Mouse (Mus musculus) heart, postnatal 14 days (tissue): Measurements from ENCODE around the gene Gal. TPM values are rescaled to one million over a fixed set of nuclear protein-coding genes. Genes with fewer than 3 reads are reported as not detected.

ENCODE experiments used
- DNase-seq, 2 experiments: peaks; one replicate each; pipeline ENCODE4 v3.0.0; 2021 to 2022
- intact Hi-C: fragments of 180-260 bp; cut with DNase I; formaldehyde crosslinking; loops from one replicate; pipeline ENCODE4 v1.15.1; 2025
- long read RNA-seq, 2 experiments: library from polyadenylated mRNA; stranded (forward); transcript quantifications; one replicate each; pipeline ENCODE4 v2.0.0; 2021
- total RNA-seq, 2 experiments: library from RNA; stranded (reverse); gene quantifications; 2 replicates each; pipeline ENCODE4 v1.2.3; 2021

Gene Gal
- total RNA-seq = not detected
- long read RNA-seq, experiment 1 = 0 reads
- long read RNA-seq, experiment 2 = 0 reads

DNA sequence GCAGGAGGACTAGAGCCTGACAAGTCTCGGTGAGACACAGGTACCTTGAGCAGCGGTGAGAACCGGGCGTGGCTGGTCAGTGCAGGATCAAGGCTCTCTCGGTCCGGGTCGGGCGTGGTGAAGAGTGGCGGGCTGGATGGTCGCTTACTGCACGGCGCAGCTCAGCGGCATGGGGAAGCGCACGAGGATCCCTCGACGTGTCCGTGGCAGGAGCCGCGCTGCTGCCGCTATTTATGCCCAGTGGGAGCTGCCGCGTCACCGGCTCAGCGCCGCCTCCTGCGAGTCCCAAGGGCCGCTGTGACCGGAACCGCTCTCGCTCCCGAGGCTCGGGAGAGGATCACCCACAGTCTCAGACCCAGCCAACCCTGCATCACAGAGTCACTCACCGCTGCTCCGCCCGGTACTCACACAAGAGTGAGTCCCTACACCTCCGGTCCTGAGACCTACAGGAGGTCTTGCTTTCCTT is at the start of gene Gal:
Gal (minus strand) TSS at position 277 of the 466 bp plus-strand sequence.
- DNase-seq = peak; percentile 29 to 47
- intact Hi-C loops = no loop called here

GRCm38 (mm10) chr19:3459986-3460385 is 45.6 kb upstream of the Gal start:
- DNase-seq = no peak
- intact Hi-C loops = no loop called here

- no peak for DNase-seq
- intact Hi-C loops = no loop called here
Observed at GRCm38 (mm10) chr19:3458331-3459099, 44.2 kb upstream of the Gal start.

DNA sequence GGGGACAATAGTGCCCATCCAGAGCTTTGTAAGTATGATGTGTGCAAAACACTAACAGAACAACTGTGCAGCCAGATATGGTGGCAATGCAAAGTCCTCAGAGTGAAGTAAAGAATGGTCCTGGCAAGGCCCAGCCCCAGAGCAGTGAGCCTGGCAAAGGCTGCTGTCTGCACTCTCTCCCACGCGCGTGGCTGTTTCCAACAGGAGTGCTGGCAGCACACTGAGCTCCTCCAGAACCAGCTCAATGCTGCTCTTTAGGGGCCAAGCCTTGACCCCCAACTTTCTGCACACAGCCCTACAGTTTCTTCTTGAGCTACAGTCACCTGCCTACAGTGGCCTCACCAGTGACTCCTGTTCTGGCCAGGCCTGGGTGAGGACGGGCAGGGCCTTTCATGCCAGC is 43.4 kb upstream of the Gal start:
- no peak for DNase-seq
- intact Hi-C loops = no loop called here

DNA sequence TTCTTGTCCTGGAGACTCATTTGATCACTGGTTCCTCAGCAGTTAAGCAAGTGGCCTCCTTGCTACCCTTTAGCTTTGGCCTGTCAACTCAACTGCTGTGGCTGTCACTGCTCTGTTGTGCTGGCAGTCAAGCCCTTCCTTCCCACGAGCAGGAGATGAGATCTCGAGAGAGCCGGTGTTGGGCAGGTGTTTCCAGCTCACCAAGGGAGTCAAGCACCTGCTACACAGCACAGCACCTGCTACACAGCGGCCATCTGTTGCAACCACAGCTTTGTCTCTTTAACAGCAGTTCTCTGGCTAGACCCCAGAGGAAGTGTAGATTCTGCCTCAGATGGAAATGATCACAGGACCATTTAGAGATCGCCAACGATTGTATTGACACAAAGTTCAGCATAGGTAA is 37.3 kb upstream of the Gal start:
- intact Hi-C loops = loop anchor here (1.0 to 2.0 kb wide), 2 partner anchors 62 to 159 kb away; no protein-coding TSS in a partner anchor
- DNase-seq = no peak

- intact Hi-C loops = loop anchor here (1.0 to 2.0 kb wide), 2 partner anchors 62 to 158 kb away; no protein-coding TSS in a partner anchor
- DNase-seq = peak; percentile 52 to 80
Observed at GRCm38 (mm10) chr19:3451170-3451569, 36.8 kb upstream of the Gal start.

GRCm38 (mm10) chr19:3450714-3451113 is 36.4 kb upstream of the Gal start:
- intact Hi-C loops = loop anchor here (1.0 to 2.0 kb wide), 2 partner anchors 61 to 158 kb away; no protein-coding TSS in a partner anchor
- no peak for DNase-seq

GRCm38 (mm10) chr19:3449248-3449647 is 34.9 kb upstream of the Gal start:
- intact Hi-C loops = no loop called here

GRCm38 (mm10) chr19:3447348-3447747 is 33.0 kb upstream of the Gal start:
- intact Hi-C loops = no loop called here

More at GRCm38 (mm10) chr19:3449248-3449647, 34.9 kb upstream of the Gal start:
- peak in 1 of 2 experiments; percentile 18 for DNase-seq

GRCm38 (mm10) chr19:3441092-3441491 is 26.7 kb upstream of the Gal start:
- no peak for DNase-seq
- intact Hi-C loops = no loop called here

More at GRCm38 (mm10) chr19:3447348-3447747, 33.0 kb upstream of the Gal start:
- DNase-seq = no peak

GRCm38 (mm10) chr19:3440667-3441066 is 26.3 kb upstream of the Gal start:
- intact Hi-C loops = no loop called here
- DNase-seq = no peak

- no peak for DNase-seq
- intact Hi-C loops = loop anchor here (5.0 kb wide), 1 partner anchor 51 kb away; the partner anchor contains the start of gene Tesmin
Observed at GRCm38 (mm10) chr19:3437980-3438379, 23.6 kb upstream of the Gal start.

- intact Hi-C loops = loop anchor here (5.0 kb wide), 1 partner anchor 50 kb away; the partner anchor contains the start of gene Tesmin
- DNase-seq = peak in 1 of 2 experiments; percentile 44
Observed at GRCm38 (mm10) chr19:3436840-3437239, 22.5 kb upstream of the Gal start.

DNA sequence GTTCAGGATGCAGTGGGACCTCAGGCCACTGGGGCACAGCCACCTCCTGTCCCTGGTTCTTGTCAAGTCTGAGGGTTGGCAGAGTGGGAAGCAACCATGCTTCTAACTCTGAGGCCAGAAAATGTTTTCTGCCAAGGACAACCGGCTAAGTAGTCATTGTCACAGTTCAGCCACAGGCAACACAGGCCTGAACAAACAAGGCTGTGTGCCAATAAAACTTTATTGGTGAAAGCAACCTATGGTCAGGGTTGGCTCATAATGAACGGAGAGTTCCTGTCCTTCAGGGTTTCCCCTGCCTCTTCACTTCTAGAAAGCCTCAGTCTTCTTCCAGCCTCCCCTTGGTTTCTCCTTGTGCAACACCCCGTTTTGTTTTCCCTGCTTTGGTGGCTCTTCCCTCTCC is 21.5 kb upstream of the Gal start:
- intact Hi-C loops = loop anchor here (5.0 kb wide), 1 partner anchor 49 kb away; the partner anchor contains the start of gene Tesmin
- no peak for DNase-seq

- intact Hi-C loops = loop anchor here (5.0 kb wide), 1 partner anchor 47 kb away; the partner anchor contains the start of gene Tesmin
- DNase-seq = no peak
Observed at GRCm38 (mm10) chr19:3434641-3435040, 20.3 kb upstream of the Gal start.

DNA sequence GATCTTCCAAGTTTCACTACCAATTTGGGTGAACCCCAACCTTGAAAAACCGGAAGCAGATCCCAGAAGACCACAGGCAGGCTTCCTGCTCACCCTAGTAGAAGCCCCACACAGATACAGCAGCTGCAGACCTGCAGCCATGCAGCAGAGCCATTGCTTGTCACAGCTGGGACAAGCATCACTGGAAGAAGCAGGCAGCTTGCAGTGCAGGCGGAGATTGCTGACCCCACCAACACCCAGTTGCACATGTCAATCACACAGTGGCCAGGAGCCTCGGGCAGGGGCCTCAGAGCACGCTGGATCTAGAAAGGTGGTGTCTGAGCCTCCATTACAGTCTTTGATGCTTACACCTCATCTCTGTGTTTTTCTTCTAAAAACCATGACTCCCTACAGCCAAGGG is 19.8 kb upstream of the Gal start:
- intact Hi-C loops = no loop called here
- no peak for DNase-seq

DNA sequence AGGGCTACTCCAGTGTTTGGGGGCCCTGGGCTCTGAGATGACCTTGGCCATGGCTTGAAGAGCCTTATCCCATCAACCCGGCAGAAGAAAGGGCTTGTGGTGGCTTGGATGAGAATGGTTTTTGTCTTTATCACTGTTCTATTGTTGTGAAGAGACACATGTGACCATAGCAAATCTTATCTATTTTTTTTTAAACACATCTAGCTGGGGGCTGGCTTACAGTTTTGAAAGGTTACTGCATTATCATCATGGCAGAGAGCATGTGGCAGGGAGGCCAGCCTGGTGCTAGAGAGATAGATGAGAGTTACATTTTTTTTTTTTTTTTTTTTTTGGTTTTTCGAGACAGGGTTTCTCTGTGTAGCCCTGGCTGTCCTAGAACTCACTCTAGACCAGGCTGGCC is 17.6 kb upstream of the Gal start:
- intact Hi-C loops = no loop called here
- no peak for DNase-seq

DNA sequence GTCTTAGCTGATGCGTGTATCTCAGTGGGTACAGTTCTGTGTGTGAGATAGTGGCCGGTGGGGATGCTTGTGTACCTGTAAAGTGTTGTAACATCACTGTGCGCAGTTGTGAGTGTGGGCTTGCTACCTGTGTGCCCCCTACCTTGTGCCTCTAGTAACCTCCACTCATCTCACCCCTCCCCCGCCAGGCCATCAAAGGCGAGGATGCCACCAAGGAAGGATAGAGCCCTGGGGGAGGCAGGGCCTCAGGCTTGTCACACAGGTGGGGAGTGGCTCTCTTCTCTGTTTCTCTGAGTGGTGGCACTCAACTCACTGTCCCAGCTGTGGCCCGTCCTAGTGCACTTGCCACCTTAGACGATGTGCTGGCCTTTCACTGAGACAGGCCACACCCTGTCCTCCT is 16.7 kb upstream of the Gal start:
- DNase-seq = no peak
- intact Hi-C loops = no loop called here

DNA sequence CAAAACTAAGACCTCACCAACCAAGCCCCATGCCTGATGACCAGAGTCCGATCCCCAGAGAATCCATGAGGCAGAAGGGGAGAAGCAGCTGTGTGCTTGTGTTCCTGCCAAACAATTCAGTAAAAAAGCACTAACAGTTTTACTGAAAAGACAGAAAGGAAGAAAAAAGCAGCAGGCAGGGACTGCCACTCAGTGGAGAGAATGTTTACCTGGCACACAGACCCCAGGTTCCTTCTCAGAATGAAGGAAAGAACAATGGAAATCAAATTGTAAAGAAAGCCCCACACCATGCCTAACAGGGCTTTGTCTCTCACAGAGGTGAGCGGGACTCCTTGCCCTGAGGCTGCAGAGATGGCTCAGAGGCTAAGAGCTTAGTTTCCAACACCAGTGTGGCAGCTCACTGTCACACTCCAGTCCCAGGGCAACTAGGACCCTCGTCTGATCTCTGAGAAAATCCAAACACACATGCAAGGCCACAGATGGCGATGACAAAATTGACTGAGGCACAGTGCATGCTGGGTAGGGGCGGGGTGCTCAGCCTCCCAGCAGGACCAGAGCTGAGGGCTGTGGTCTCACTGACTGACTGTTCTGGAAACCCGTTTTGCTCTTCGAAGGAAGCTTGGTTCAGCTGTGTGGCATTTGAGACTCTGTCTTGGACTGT is 14.9 kb upstream of the Gal start:
- peak in 1 of 2 experiments; percentile 42 for DNase-seq
- intact Hi-C loops = no loop called here

DNA sequence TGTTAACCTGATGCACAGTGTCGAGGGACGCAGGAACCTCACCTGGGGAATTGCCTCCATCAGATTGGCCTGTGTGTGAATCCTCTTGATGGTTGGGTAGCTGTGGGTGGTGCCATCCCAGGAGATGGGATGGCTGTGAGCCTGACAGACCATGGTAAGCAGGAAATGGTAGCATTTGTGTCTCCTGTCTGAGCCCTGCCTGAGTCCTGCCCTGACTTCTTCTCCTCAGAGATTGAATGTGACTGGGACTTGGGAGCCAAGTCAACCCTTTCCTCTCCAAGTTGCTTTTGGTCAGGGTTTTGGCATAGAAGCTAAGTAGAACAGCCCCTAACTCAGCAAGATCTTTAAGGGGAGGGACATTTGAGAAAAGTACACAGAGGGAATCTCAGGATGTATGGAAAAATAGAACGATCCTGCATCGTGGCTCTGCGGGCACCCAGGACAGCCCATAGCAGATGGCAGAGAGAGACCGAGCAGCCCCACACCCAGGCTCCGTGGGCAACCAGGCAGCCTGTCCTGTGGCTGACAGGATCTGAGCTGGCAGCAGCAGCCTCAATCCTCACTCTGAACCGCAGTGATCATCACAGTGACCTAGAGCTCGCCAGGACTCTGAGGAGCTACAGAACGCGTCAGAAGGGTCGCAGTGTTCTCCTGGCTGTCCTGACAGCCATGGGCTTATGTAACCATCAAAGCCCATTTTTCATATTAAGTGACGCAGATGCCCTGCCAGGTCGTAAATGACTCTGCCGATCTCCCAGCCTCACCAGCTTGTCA is 13.9 kb upstream of the Gal start:
- intact Hi-C loops = no loop called here
- DNase-seq = no peak
